Mouse (Mus musculus) bone marrow macrophage, adult 2 months (primary cell): ENCODE measurements around the gene Cckbr.

Source experiments
- CTCF ChIP-seq: IDR thresholded peaks from 2 replicates; pipeline ENCODE4 v1.5.1; 2012; ENCODE audit warnings: low read depth, mild to moderate bottlenecking, low read length, moderate library complexity
- POLR2A ChIP-seq: IDR thresholded peaks from 2 replicates; pipeline ENCODE4 v1.6.1; 2012; ENCODE audit warnings: mild to moderate bottlenecking, low read depth, low read length, borderline replicate concordance

- no peak for TF ChIP-seq CTCF
- no peak for TF ChIP-seq POLR2A
Observed at GRCm38 (mm10) chr7:105516669-105517360, 91.3 kb downstream of the Cckbr start.
